Mouse (Mus musculus) heart, postnatal 0 days (tissue): ENCODE measurements around the gene Cfap97d1. TPM values are rescaled to one million over a fixed set of nuclear protein-coding genes. Genes with fewer than 3 reads are reported as not detected.
A peak's percentile ranks its signal among the peaks of the same experiment; 100 is the strongest.

Experiments
- ATAC-seq: fragments of 200-750 bp; cut with Nextera tagmentation; 2 replicates; pipeline ENCODE4 v1.8.0; 2017; ENCODE audit warnings: low read depth, moderate number of reproducible peaks, moderate library complexity; ENCODE audit not compliant: insufficient read depth
- DNase-seq: peaks from one replicate; pipeline ENCODE4 v3.0.0-alpha.2; 2016; ENCODE audit warnings: low spot score
- H3K27ac ChIP-seq: fragments of 300-500 bp; sonication (generic); 2 replicates; pipeline ENCODE4 v1.5.1; 2014; ENCODE audit warnings: low read depth, mild to moderate bottlenecking
- H3K27me3 ChIP-seq: fragments of 300-500 bp; sonication (generic); 2 replicates; pipeline ENCODE4 v1.6.1; 2014; ENCODE audit warnings: low read length, mixed read lengths; ENCODE audit not compliant: control insufficient read depth, insufficient read depth
- H3K36me3 ChIP-seq: fragments of 300-500 bp; sonication (generic); replicated peaks from 2 replicates; pipeline ENCODE4 v1.6.1; 2014; ENCODE audit warnings: low read length, mixed read lengths; ENCODE audit not compliant: control insufficient read depth, insufficient read depth
- H3K4me1 ChIP-seq: fragments of 300-500 bp; sonication (generic); 2 replicates; pipeline ENCODE4 v1.6.1; 2014; ENCODE audit warnings: antibody characterized with exemption; ENCODE audit not compliant: control insufficient read depth, insufficient read depth
- H3K4me2 ChIP-seq: fragments of 300-500 bp; sonication (generic); 2 replicates; pipeline ENCODE4 v1.6.1; 2014; ENCODE audit warnings: low read depth, mild to moderate bottlenecking, low read length, moderate library complexity
- H3K4me3 ChIP-seq: fragments of 300-500 bp; sonication (generic); 2 replicates; pipeline ENCODE4 v1.5.1; 2014; ENCODE audit warnings: low read depth, low read length
- H3K9ac ChIP-seq: fragments of 300-500 bp; sonication (generic); replicated peaks from 2 replicates; pipeline ENCODE4 v1.6.1; 2014; ENCODE audit warnings: low read depth, low read length, mixed read lengths
- H3K9me3 ChIP-seq: fragments of 300-500 bp; sonication (generic); replicated peaks from 2 replicates; pipeline ENCODE4 v1.6.1; 2016; ENCODE audit warnings: low read length; ENCODE audit not compliant: control insufficient read depth
- CTCF ChIP-seq: IDR thresholded peaks from 2 replicates; pipeline ENCODE4 v1.5.1; 2016; ENCODE audit warnings: antibody characterized with exemption, control low read depth, low read depth
- EP300 ChIP-seq: IDR thresholded peaks from 2 replicates; pipeline ENCODE4 v1.6.1; 2016; ENCODE audit warnings: antibody characterized with exemption, low read depth
- WGBS: fragments of 180-500 bp; shearing (Covaris S2); extraction: QIAGEN DNeasy Blood & Tissue Kit; methylation state at CpG from one replicate; pipeline ENCODE4 v1.1.7; 2014; 5-methylcytosine and 5-hydroxymethylcytosine counted together
- polyA plus RNA-seq: library from polyadenylated mRNA; unstranded; fragments of >200 nt; fragmentation: Nextera tagmentation; extraction: Ambion mirVana; gene quantifications from 2 replicates; pipeline ENCODE4 v1.2.1, GENCODE M21; 2015
- total RNA-seq: library from RNA; depleted of rRNA; stranded (reverse); fragments of >200 nt; gene quantifications from 2 replicates; pipeline ENCODE4 v1.2.3, GENCODE M21; 2014; ENCODE audit warnings: low replicate concordance

Gene Cfap97d1
- total and polyA plus RNA-seq, 2 experiments from 2014 or later, result not detected

GRCm38 (mm10) chr11:102035456-102035960 lies 51.4 kb downstream of the Cfap97d1 start:
- peaks cover 4% of the 10 kb centered on the region; the same call in 1 of the 2 replicates for H3K4me1 ChIP-seq
- no peak overlapping the region for H3K27ac ChIP-seq
- 60% methylated on average over 5 of the region's 5 CpGs for WGBS
- no peaks in the 10 kb centered on the region for H3K36me3 ChIP-seq
- H3K9me3 ChIP-seq, result no peaks in the 10 kb centered on the region
- H3K27me3 ChIP-seq, result no peaks in the 10 kb centered on the region
- DNase-seq, result no peak
- H3K4me2 ChIP-seq, result no peak overlapping the region
- no peak overlapping the region for H3K4me3 ChIP-seq
- TF ChIP-seq EP300, result no peak
- TF ChIP-seq CTCF, result no peak
- no peak overlapping the region for H3K9ac ChIP-seq
- ATAC-seq, result no peak

DNA sequence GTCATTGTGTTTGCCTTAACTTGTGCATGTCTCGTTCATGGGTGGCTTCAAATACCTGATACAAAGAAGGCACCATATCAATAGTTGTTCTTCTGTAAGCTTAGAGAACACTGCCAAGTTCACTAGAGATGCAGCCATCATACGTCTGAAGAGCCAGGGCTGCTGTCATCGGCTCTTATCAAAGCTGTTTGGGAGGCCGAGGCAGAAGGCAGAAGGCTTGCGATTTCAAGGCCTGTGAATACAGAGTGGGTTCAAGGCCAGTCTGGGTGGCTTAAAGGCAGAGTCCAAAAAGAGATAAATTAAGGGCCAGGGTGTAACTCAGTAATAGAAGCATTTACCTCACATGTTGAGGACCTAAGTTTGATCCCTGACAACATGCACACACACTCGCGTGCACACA lies 52.3 kb downstream of the Cfap97d1 start:
- 55% methylated on average over 7 of the region's 7 CpGs for WGBS
- TF ChIP-seq EP300, result no peak
- no peak for TF ChIP-seq CTCF

DNA sequence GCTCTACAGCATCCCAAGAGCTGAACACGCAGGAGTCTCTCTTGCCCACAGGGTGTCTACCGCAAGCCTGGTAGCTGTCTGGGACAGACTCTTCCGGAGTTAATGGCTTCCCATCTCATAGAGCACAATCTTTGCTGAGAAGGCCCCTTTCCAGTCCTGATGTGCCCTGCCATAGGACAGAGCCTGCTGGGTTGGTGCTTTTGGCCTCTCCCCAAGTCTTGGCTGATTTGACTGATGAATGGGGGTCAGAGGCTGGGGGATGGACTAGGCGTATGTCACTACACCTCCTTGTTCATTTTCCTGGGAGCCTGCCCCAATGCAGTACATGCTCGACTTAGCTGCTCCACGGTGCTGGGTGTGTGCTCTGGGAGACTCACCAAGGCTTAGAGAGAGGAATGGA lies 53.7 kb downstream of the Cfap97d1 start:
- Histone ChIP-seq H3K27ac (no peak overlapping the region), H3K4me3 (no peak overlapping the region), H3K9ac (no peak overlapping the region), H3K9me3 (no peaks in the 10 kb centered on the region), H3K4me1 (peaks cover 4% of the 10 kb centered on the region; the same call in 1 of the 2 replicates), H3K36me3 (no peaks in the 10 kb centered on the region), H3K4me2 (no peak overlapping the region), H3K27me3 (no peaks in the 10 kb centered on the region)
- DNase-seq (no peak), ATAC-seq (no peak)
- TF ChIP-seq CTCF (no peak), EP300 (no peak)
- WGBS, result 81% methylated on average over 6 of the region's 6 CpGs

More for the DNA sequence above, 52.3 kb downstream of the Cfap97d1 start:
- H3K4me3 ChIP-seq, result no peak overlapping the region
- no peak overlapping the region for H3K4me2 ChIP-seq
- peaks cover 4% of the 10 kb centered on the region; the same call in 1 of the 2 replicates for H3K4me1 ChIP-seq
- H3K27ac ChIP-seq, result no peak overlapping the region
- DNase-seq (no peak), ATAC-seq (no peak)
- H3K36me3 ChIP-seq, result no peaks in the 10 kb centered on the region
- H3K9me3 ChIP-seq, result no peaks in the 10 kb centered on the region
- H3K27me3 ChIP-seq, result no peaks in the 10 kb centered on the region
- no peak overlapping the region for H3K9ac ChIP-seq

- H3K4me2 ChIP-seq, result 0 out of 2 replicates have a peak overlapping the region, but pooled peaks have one; percentile 6
- H3K27ac ChIP-seq, result peak overlapping the region; percentile 75
- H3K9me3 ChIP-seq, result no peaks in the 10 kb centered on the region
- peak; percentile 51 for ATAC-seq
- no peaks in the 10 kb centered on the region for H3K36me3 ChIP-seq
- H3K9ac ChIP-seq, result no peak overlapping the region; the same call in 1 of the 2 replicates
- peak; percentile 36 for DNase-seq
- WGBS, result 59% methylated on average over 13 of the region's 13 CpGs
- H3K4me1 ChIP-seq, result peaks cover 4% of the 10 kb centered on the region; the same call in 1 of the 2 replicates
- TF ChIP-seq CTCF (no peak), EP300 (peak; percentile 57; the same call in 1 of the 2 replicates)
- no peaks in the 10 kb centered on the region for H3K27me3 ChIP-seq
- no peak overlapping the region for H3K4me3 ChIP-seq
Measured at GRCm38 (mm10) chr11:102039487-102040137, 55.5 kb downstream of the Cfap97d1 start.

DNA sequence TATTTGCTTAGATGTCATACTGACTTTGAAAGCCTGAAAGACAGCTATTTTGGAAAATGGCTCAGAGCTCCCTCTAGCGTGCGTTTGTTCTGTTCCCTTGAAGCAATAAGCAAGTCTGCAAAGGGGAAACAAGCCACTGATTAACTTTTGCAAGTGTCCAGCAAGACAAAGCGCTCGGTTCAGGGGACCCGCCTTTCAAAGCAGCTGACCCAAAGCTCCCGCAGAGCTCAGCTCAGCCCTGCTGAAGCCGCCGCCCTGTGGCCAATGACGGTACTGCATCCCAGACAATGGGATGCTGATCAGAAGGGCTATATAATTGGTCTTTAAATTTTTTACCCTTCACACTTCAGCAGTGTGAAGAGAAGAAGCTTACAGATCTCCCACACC lies 56.1 kb downstream of the Cfap97d1 start:
- DNase-seq, result peak; percentile 96
- WGBS, result under 1% methylated on average over 9 of the region's 9 CpGs
- H3K4me1 ChIP-seq, result peaks cover 4% of the 10 kb centered on the region; the same call in 1 of the 2 replicates
- H3K9me3 ChIP-seq, result no peaks in the 10 kb centered on the region
- H3K4me3 ChIP-seq, result no peak overlapping the region
- H3K4me2 ChIP-seq, result 0 out of 2 replicates have a peak overlapping the region, but pooled peaks have one; percentile 6
- H3K27ac ChIP-seq, result peak overlapping the region; percentile 75
- TF ChIP-seq EP300, result 0 out of 2 replicates have a peak, but pooled peaks have one; percentile 29
- peak; percentile 89 for TF ChIP-seq CTCF
- H3K36me3 ChIP-seq, result no peaks in the 10 kb centered on the region
- H3K9ac ChIP-seq, result no peak overlapping the region; the same call in 1 of the 2 replicates
- peak; percentile 93 for ATAC-seq
- H3K27me3 ChIP-seq, result no peaks in the 10 kb centered on the region
